Mouse (Mus musculus) embryonic facial prominence, embryonic 13.5 days (tissue): Measurements from ENCODE around the gene Cyp4a12b. TPM values are rescaled to one million over a fixed set of nuclear protein-coding genes. Genes with fewer than 3 reads are reported as not detected.

Experiments used
- polyA plus RNA-seq: library from polyadenylated mRNA; unstranded; fragments of >200 nt; fragmentation: Nextera tagmentation; extraction: Ambion mirVana; gene quantifications from 2 replicates; pipeline ENCODE4 v1.2.1, GENCODE M21; 2015

Gene Cyp4a12b
- polyA plus RNA-seq, 1 experiment from 2014 or later = 1.1 TPM

Other genes starting within 250 kb of the Cyp4a12b start
- gene Cyp4a29, start 169.5 kb upstream of the Cyp4a12b start, polyA plus RNA-seq = not detected in 2 replicates
- gene Cyp4a12a, start 112.6 kb upstream of the Cyp4a12b start, polyA plus RNA-seq = 0.81 and 1.4 TPM in 2 replicates
- not detected in 2 replicates for gene Cyp4a30b, start 41.0 kb downstream of the Cyp4a12b start, polyA plus RNA-seq
- not detected in 2 replicates for gene Cyp4a14, start 84.5 kb downstream of the Cyp4a12b start, polyA plus RNA-seq
- not detected in 2 replicates for gene Cyp4a10, start 106.6 kb downstream of the Cyp4a12b start, polyA plus RNA-seq
- not detected in 2 replicates for gene Cyp4a31, start 152.0 kb downstream of the Cyp4a12b start, polyA plus RNA-seq
- not detected in 2 replicates for gene Cyp4a32, start 189.3 kb downstream of the Cyp4a12b start, polyA plus RNA-seq
- 1.0 and 1.5 TPM in 2 replicates for gene Cyp4b1, start 236.1 kb downstream of the Cyp4a12b start, polyA plus RNA-seq